Comparison of ENCODE assay signal across 8 mouse cellular contexts in genomic region chr9:53772121-53772561, GRCm38 (mm10). TPM values are rescaled to one million over a fixed set of nuclear protein-coding genes. Genes with fewer than 3 reads are reported as not detected.
DNase-seq lines count a peak whose midpoint lies in the region; ATAC-seq and TF ChIP-seq lines count a peak whose summit lies in the region.

No protein-coding gene starts in this region.

- peak overlapping the region; percentile 98 for H3K4me2 ChIP-seq in heart, embryonic 13.5 days
- H3K4me2 ChIP-seq in kidney, embryonic 16.5 days (replicated peaks; ENCODE audit: low read depth, low read length), result peak overlapping the region; percentile 98
- H3K4me2 ChIP-seq in lung, embryonic 16.5 days (ENCODE audit: low read depth, low read length), result peak overlapping the region; percentile 95

- DNase-seq in layer of hippocampus, adult 2 months (ENCODE audit: low spot score in 2 of 2), result no peak
- DNase-seq in layer of hippocampus, adult 8-10 months (ENCODE audit: low spot score in 2 of 2), result no peak
- DNase-seq in cerebellum, adult 18-20 months, result peak; percentile 14 to 48
- DNase-seq in right cerebral cortex, postnatal 14 days, result peak; percentile 11

- H3K9me3 ChIP-seq in heart, embryonic 13.5 days, result peaks cover 8% of the 10 kb centered on the region; the same call in 1 of the 2 replicates
- 0 out of 2 replicates have a peak, but pooled peaks cover 7% of the 10 kb centered on the region for H3K9me3 ChIP-seq in kidney, embryonic 16.5 days (ENCODE audit: low read length)
- no peaks in the 10 kb centered on the region for H3K9me3 ChIP-seq in lung, embryonic 16.5 days (ENCODE audit: control insufficient read depth, low read length)

- peak overlapping the region; percentile 73 for H3K27ac ChIP-seq in layer of hippocampus, adult 2 months
- no peak overlapping the region for H3K27ac ChIP-seq in heart, embryonic 13.5 days (replicated peaks)
- H3K27ac ChIP-seq in kidney, embryonic 16.5 days (ENCODE audit: low read length), result peak overlapping the region; percentile 69; the same call in 1 of the 2 replicates
- H3K27ac ChIP-seq in lung, embryonic 16.5 days (ENCODE audit: low read length), result no peak overlapping the region

- H3K36me3 ChIP-seq in heart, embryonic 13.5 days, result no peaks in the 10 kb centered on the region
- no peaks in the 10 kb centered on the region for H3K36me3 ChIP-seq in kidney, embryonic 16.5 days (ENCODE audit: insufficient read depth, low read length)
- H3K36me3 ChIP-seq in lung, embryonic 16.5 days (ENCODE audit: control insufficient read depth, insufficient read depth, low read length), result no peaks in the 10 kb centered on the region

- no peak for TF ChIP-seq CTCF in layer of hippocampus, adult 2 months (conservative IDR thresholded peaks at IDR 0.05)

- 4% methylated on average over 17 of the region's 17 CpGs for WGBS in heart, embryonic 13.5 days
- 3% methylated on average over 17 of the region's 17 CpGs for WGBS in kidney, embryonic 16.5 days
- 3% methylated on average over 17 of the region's 17 CpGs for WGBS in lung, embryonic 16.5 days

- peaks cover 9% of the 10 kb centered on the region for H3K4me1 ChIP-seq in heart, embryonic 13.5 days
- peaks cover 15% of the 10 kb centered on the region; the same call in 1 of the 2 replicates for H3K4me1 ChIP-seq in kidney, embryonic 16.5 days (ENCODE audit: insufficient read depth, low read length)
- H3K4me1 ChIP-seq in lung, embryonic 16.5 days (replicated peaks; ENCODE audit: control insufficient read depth, insufficient read depth, low read length), result no peaks in the 10 kb centered on the region

- peaks cover 54% of the 10 kb centered on the region for H3K27me3 ChIP-seq in heart, embryonic 13.5 days (replicated peaks)
- peaks cover 17% of the 10 kb centered on the region for H3K27me3 ChIP-seq in kidney, embryonic 16.5 days (ENCODE audit: insufficient read depth, low read length)
- H3K27me3 ChIP-seq in lung, embryonic 16.5 days (ENCODE audit: control insufficient read depth, insufficient read depth, low read depth, low read length), result peaks cover 5% of the 10 kb centered on the region; the same call in 1 of the 2 replicates

- peak overlapping the region; percentile 60 for H3K4me3 ChIP-seq in layer of hippocampus, adult 2 months
- peak overlapping the region; percentile 66 for H3K4me3 ChIP-seq in heart, embryonic 13.5 days
- peak overlapping the region; percentile 66 for H3K4me3 ChIP-seq in kidney, embryonic 16.5 days (ENCODE audit: low read length)
- H3K4me3 ChIP-seq in lung, embryonic 16.5 days (ENCODE audit: low read length), result peak overlapping the region; percentile 65

- ATAC-seq in heart, embryonic 13.5 days (ENCODE audit: extremely low read depth, insufficient number of reproducible peaks, low FRiP score, low TSS enrichment), result no peak
- peak; percentile 72 for ATAC-seq in kidney, embryonic 16.5 days (ENCODE audit: low FRiP score, low TSS enrichment)
- ATAC-seq in lung, embryonic 16.5 days (ENCODE audit: low read depth), result peak; percentile 29; the same call in 1 of the 2 replicates
- ATAC-seq in megakaryocyte-erythroid progenitor cell, adult 5-6 weeks (replicated peaks; ENCODE audit: low FRiP score, low TSS enrichment, poor library complexity, severe bottlenecking), result no peak

- peak overlapping the region; percentile 73 for H3K9ac ChIP-seq in heart, embryonic 13.5 days
- peak overlapping the region; percentile 71 for H3K9ac ChIP-seq in kidney, embryonic 16.5 days (replicated peaks; ENCODE audit: low read length)
- H3K9ac ChIP-seq in lung, embryonic 16.5 days (ENCODE audit: low read length), result peak overlapping the region; percentile 69

RNA-seq across cellular contexts. Expression of gene Slc35f2, which starts 0.8 kb away (rescaled TPM):
- 1 to 10 TPM; 4.7 to 5.0 TPM for total RNA-seq in layer of hippocampus, adult 2 months (2021)
- 1 to 10 TPM; 3.9 to 4.4 (median 4.1) TPM for total RNA-seq in layer of hippocampus, adult 8-10 months (2022)
- polyA plus RNA-seq in heart, embryonic 13.5 days (2015; fragmentation: Nextera tagmentation; extraction: Ambion mirVana), result 0.68 and 0.75 TPM in 2 replicates
- polyA plus RNA-seq in kidney, embryonic 16.5 days (2015; fragmentation: Nextera tagmentation; extraction: Ambion mirVana), result 20.1 and 20.4 TPM in 2 replicates
- polyA plus RNA-seq in lung, embryonic 16.5 days (2015; fragmentation: Nextera tagmentation; extraction: Ambion mirVana), result 5.4 and 5.8 TPM in 2 replicates
- total RNA-seq in megakaryocyte-erythroid progenitor cell, adult 5-6 weeks (2014; fragmentation: Nextera tagmentation), result 3.2 and 3.3 TPM in 2 replicates
- total RNA-seq in megakaryocyte-erythroid progenitor cell, adult 5-6 weeks (2017), result 1.6 and 2.7 TPM in 2 replicates

Comparison
In these comparisons a context has a peak if more than half of its experiments do, and no peak if none do; other contexts are left out.
1. DNase-seq: peak in cerebellum, adult 18-20 months (2 of 2) and right cerebral cortex, postnatal 14 days (single experiment); none in layer of hippocampus, adult 2 months (0 of 2) and layer of hippocampus, adult 8-10 months (0 of 2).
2. H3K27ac ChIP-seq: peak in layer of hippocampus, adult 2 months (single experiment) and kidney, embryonic 16.5 days (single experiment); none in heart, embryonic 13.5 days (single experiment) and lung, embryonic 16.5 days (single experiment).
3. ATAC-seq: peak in kidney, embryonic 16.5 days (single experiment) and lung, embryonic 16.5 days (single experiment); none in heart, embryonic 13.5 days (single experiment) and megakaryocyte-erythroid progenitor cell, adult 5-6 weeks (single experiment).
4. Peak in every context shown above with its lines, with median percentiles within 50 percentile points of each other: H3K4me3 ChIP-seq, H3K4me2 ChIP-seq and H3K9ac ChIP-seq.